Mouse (Mus musculus): ENCODE measurements at regions not wholly inside any gene's neighbourhood (a gene's known extent, or its start where the extent isn't known, plus 50 kb on each side); places are given as distances from the start of the nearest gene placed in this dataset.

DNA sequence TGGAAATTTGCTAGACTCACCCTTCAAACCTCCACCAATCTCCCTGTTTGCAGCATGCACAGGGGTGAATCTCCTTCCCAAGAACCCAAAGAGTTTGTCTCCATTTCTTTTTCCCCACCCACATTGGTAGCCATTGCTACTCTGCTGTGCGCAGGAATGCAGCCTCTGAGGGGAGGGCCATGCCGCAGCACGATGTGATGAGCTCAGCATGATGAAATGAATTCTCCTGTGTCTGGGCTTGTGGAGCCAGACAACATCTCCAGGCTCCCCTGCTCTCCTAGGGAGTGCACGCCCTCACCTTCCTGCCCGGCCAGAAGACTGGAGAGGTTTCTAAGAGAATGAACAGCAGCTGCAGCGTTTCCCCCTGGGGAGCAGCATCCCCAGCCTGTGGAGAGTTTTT, 92.9 kb upstream of the Dscam start:
- 5% methylated on average over 6 of the region's 6 CpGs for WGBS
- Histone ChIP-seq H3K36me3 (ENCODE audit: control insufficient read depth, insufficient read depth, low read length) (no peaks in the 10 kb centered on the region), H3K4me1 (ENCODE audit: control insufficient read depth, insufficient read depth, low read length) (peaks cover 4% of the 10 kb centered on the region; the same call in 1 of the 2 replicates), H3K4me3 (ENCODE audit: low read depth, low read length) (no peak overlapping the region), H3K4me2 (ENCODE audit: low read length) (peak overlapping the region; percentile 27; the same call in 1 of the 2 replicates), H3K9me3 (replicated peaks; ENCODE audit: control insufficient read depth, low read length, poor library complexity, severe bottlenecking) (no peaks in the 10 kb centered on the region), H3K9ac (ENCODE audit: low read depth, low read length) (no peak overlapping the region), H3K27me3 (ENCODE audit: control insufficient read depth, insufficient read depth, low read depth, low read length) (no peaks in the 10 kb centered on the region), H3K27ac (ENCODE audit: low read length) (no peak overlapping the region)
- ATAC-seq = no peak

DNA sequence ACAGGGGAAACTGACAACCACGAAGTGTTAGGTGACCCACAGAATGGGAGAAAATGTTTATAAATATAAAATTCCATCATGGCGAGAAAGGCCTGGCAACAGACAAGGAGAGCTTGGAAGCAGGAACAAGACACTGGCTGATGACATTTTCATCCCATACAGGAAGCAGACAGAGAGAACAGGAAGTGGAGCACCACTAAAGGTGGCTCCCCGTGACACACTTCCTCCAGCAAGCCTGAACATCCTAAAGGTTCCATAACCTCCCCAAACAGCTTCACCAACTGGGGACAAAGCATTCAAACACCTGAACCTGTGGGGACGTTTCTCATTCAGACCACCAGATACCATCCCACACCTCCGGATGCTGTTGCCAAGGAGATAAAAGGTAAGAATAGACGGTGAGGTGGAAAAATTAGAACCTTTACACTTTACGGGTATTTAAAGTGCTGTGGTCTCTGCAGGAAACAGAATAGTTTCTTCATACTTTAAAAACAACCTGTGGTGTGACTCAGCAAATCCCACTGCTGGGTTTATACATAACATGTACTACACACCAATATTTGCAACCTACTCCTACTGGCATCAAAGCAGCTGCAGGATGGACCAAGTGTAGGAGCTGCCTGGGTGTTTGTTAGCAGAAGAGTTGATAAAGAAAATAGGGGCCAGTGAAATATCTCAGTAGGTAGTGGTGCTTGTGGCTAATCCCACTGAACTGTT, 86.0 kb upstream of the Bace2 start:
- Histone ChIP-seq H3K4me3 (ENCODE audit: low read depth, low read length) (no peak overlapping the region), H3K27ac (ENCODE audit: low read length) (no peak overlapping the region), H3K9ac (ENCODE audit: low read depth, low read length) (no peak overlapping the region), H3K4me1 (ENCODE audit: control insufficient read depth, insufficient read depth, low read length) (peaks cover 5% of the 10 kb centered on the region; the same call in 1 of the 2 replicates), H3K27me3 (ENCODE audit: control insufficient read depth, insufficient read depth, low read depth, low read length) (no peaks in the 10 kb centered on the region), H3K4me2 (ENCODE audit: low read length) (no peak overlapping the region), H3K9me3 (replicated peaks; ENCODE audit: control insufficient read depth, low read length, poor library complexity, severe bottlenecking) (no peaks in the 10 kb centered on the region; the same call in 1 of the 2 replicates), H3K36me3 (ENCODE audit: control insufficient read depth, insufficient read depth, low read length) (no peaks in the 10 kb centered on the region)
- WGBS = 93% methylated on average over 7 of the region's 7 CpGs
- no peak for ATAC-seq

DNA sequence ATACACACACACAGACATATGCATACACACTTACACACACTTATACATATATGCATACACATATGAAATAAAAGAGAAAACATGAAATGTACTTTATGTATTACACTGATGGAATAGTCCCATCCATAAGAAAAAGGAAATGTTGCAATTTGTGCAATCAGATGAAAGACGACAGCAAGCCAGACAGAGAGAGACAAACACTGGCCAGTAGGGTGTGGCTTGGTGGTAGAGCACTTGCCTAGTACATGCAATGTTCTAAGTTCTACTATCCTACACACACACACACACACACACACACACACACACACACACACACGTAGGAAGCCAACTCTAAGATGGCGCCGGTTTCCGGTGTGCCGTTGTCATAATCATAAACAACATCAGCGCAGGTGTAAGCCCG, 85.3 kb upstream of the Bace2 start:
- Histone ChIP-seq H3K4me2 (ENCODE audit: low read length) (no peak overlapping the region), H3K27me3 (ENCODE audit: control insufficient read depth, insufficient read depth, low read depth, low read length) (no peaks in the 10 kb centered on the region), H3K27ac (ENCODE audit: low read length) (no peak overlapping the region), H3K4me3 (ENCODE audit: low read depth, low read length) (no peak overlapping the region), H3K9me3 (replicated peaks; ENCODE audit: control insufficient read depth, low read length, poor library complexity, severe bottlenecking) (no peaks in the 10 kb centered on the region; the same call in 1 of the 2 replicates), H3K9ac (ENCODE audit: low read depth, low read length) (no peak overlapping the region), H3K4me1 (ENCODE audit: control insufficient read depth, insufficient read depth, low read length) (peaks cover 5% of the 10 kb centered on the region; the same call in 1 of the 2 replicates), H3K36me3 (ENCODE audit: control insufficient read depth, insufficient read depth, low read length) (no peaks in the 10 kb centered on the region)
- WGBS = 89% methylated on average over 8 of the region's 8 CpGs
- ATAC-seq = no peak

DNA sequence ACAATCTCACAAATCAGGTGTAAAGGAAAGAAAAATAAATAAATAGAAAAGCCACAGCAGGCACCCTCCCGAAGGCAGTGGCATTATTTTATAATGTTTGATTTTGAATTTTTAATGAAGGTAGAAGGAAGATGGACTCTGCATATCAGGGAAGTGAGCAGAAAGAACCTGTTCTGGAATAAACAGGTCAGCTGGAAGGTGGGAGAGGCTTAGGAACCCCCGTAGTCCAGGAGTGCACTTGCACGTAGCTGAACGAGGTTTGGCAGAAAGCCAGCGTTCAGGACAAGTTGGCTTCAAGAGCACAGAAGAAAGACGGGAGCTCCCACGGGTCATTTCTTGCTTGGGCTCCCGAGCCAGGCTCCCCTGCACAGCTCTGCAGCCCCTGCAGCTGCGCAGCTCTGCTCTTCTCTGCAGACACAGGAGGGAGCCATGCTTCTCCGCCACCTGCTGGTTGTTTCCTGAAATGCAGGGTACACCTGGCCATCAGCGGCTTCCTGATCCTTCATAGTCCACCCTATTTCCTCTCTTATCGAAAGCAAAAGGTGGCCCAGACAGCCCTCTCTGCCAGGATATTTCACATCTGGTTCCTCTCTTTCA, 84.4 kb upstream of the Bace2 start:
- Histone ChIP-seq H3K9ac (ENCODE audit: low read depth, low read length) (peak overlapping the region; percentile 52; the same call in 1 of the 2 replicates), H3K4me2 (ENCODE audit: low read length) (peak overlapping the region; percentile 56), H3K36me3 (ENCODE audit: control insufficient read depth, insufficient read depth, low read length) (no peaks in the 10 kb centered on the region), H3K9me3 (replicated peaks; ENCODE audit: control insufficient read depth, low read length, poor library complexity, severe bottlenecking) (no peaks in the 10 kb centered on the region; the same call in 1 of the 2 replicates), H3K27ac (ENCODE audit: low read length) (peak overlapping the region; percentile 40; the same call in 1 of the 2 replicates), H3K27me3 (ENCODE audit: control insufficient read depth, insufficient read depth, low read depth, low read length) (no peaks in the 10 kb centered on the region), H3K4me1 (ENCODE audit: control insufficient read depth, insufficient read depth, low read length) (peaks cover 5% of the 10 kb centered on the region; the same call in 1 of the 2 replicates), H3K4me3 (ENCODE audit: low read depth, low read length) (peak overlapping the region; percentile 32)
- peak; percentile 94 for ATAC-seq
- 8% methylated on average over 12 of the region's 12 CpGs for WGBS

GRCm38 (mm10) chr16:97278913-97279312, 77.6 kb upstream of the Bace2 start:
- H3K27ac ChIP-seq (ENCODE audit: low read length) = no peak overlapping the region
- WGBS = 86% methylated on average over 1 of the region's 1 CpGs
- H3K4me1 ChIP-seq (ENCODE audit: control insufficient read depth, insufficient read depth, low read length) = peaks cover 6% of the 10 kb centered on the region
- H3K4me2 ChIP-seq (ENCODE audit: low read length) = no peak overlapping the region
- no peak overlapping the region for H3K9ac ChIP-seq (ENCODE audit: low read depth, low read length)
- H3K27me3 ChIP-seq (ENCODE audit: control insufficient read depth, insufficient read depth, low read depth, low read length) = no peaks in the 10 kb centered on the region
- no peaks in the 10 kb centered on the region for H3K36me3 ChIP-seq (ENCODE audit: control insufficient read depth, insufficient read depth, low read length)
- ATAC-seq = no peak
- H3K4me3 ChIP-seq (ENCODE audit: low read depth, low read length) = no peak overlapping the region
- no peaks in the 10 kb centered on the region for H3K9me3 ChIP-seq (replicated peaks; ENCODE audit: control insufficient read depth, low read length, poor library complexity, severe bottlenecking)

- 94% methylated on average over 7 of the region's 7 CpGs for WGBS
Measured at GRCm38 (mm10) chr16:97281615-97282110, 74.9 kb upstream of the Bace2 start.

DNA sequence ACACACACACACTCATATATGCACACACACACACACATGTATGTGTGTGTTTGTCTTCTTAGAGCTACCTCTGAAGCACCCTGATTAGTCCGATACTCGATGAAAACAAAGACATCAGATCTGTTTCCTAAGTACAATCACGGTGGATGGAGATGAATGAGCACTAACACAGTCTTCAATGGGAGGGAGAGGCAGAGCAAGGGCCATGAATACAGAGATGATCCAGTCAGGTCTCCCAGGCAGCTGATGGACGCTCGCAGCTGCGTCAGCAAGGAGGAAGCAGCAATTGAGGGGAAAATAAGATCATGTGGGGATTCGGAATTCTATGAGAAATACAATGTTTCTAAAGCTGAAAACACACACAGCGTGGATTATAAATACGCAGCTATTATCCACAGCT, 73.6 kb upstream of the Bace2 start:
- H3K9me3 ChIP-seq (replicated peaks; ENCODE audit: control insufficient read depth, low read length, poor library complexity, severe bottlenecking) = no peaks in the 10 kb centered on the region
- no peaks in the 10 kb centered on the region for H3K27me3 ChIP-seq (ENCODE audit: control insufficient read depth, insufficient read depth, low read depth, low read length)
- no peak overlapping the region for H3K9ac ChIP-seq (ENCODE audit: low read depth, low read length)
- no peak overlapping the region for H3K4me3 ChIP-seq (ENCODE audit: low read depth, low read length)
- 26% methylated on average over 9 of the region's 9 CpGs for WGBS
- no peak overlapping the region; the same call in 1 of the 2 replicates for H3K27ac ChIP-seq (ENCODE audit: low read length)
- no peak overlapping the region for H3K4me2 ChIP-seq (ENCODE audit: low read length)
- no peak for ATAC-seq
- no peaks in the 10 kb centered on the region for H3K36me3 ChIP-seq (ENCODE audit: control insufficient read depth, insufficient read depth, low read length)
- peaks cover 6% of the 10 kb centered on the region for H3K4me1 ChIP-seq (ENCODE audit: control insufficient read depth, insufficient read depth, low read length)

More at GRCm38 (mm10) chr16:97281615-97282110, 74.9 kb upstream of the Bace2 start:
- Histone ChIP-seq H3K27ac (ENCODE audit: low read length) (no peak overlapping the region), H3K4me1 (ENCODE audit: control insufficient read depth, insufficient read depth, low read length) (peaks cover 6% of the 10 kb centered on the region), H3K27me3 (ENCODE audit: control insufficient read depth, insufficient read depth, low read depth, low read length) (no peaks in the 10 kb centered on the region), H3K4me3 (ENCODE audit: low read depth, low read length) (no peak overlapping the region), H3K9me3 (replicated peaks; ENCODE audit: control insufficient read depth, low read length, poor library complexity, severe bottlenecking) (no peaks in the 10 kb centered on the region), H3K4me2 (ENCODE audit: low read length) (no peak overlapping the region), H3K9ac (ENCODE audit: low read depth, low read length) (no peak overlapping the region), H3K36me3 (ENCODE audit: control insufficient read depth, insufficient read depth, low read length) (no peaks in the 10 kb centered on the region)
- ATAC-seq = no peak

GRCm38 (mm10) chr16:97285886-97286447, 70.6 kb upstream of the Bace2 start:
- no peak overlapping the region for H3K27ac ChIP-seq (ENCODE audit: low read length)
- H3K36me3 ChIP-seq (ENCODE audit: control insufficient read depth, insufficient read depth, low read length) = no peaks in the 10 kb centered on the region
- WGBS = 90% methylated on average over 8 of the region's 8 CpGs
- ATAC-seq = no peak
- peaks cover 10% of the 10 kb centered on the region for H3K4me1 ChIP-seq (ENCODE audit: control insufficient read depth, insufficient read depth, low read length)
- no peaks in the 10 kb centered on the region for H3K27me3 ChIP-seq (ENCODE audit: control insufficient read depth, insufficient read depth, low read depth, low read length)
- H3K4me2 ChIP-seq (ENCODE audit: low read length) = no peak overlapping the region
- H3K9me3 ChIP-seq (replicated peaks; ENCODE audit: control insufficient read depth, low read length, poor library complexity, severe bottlenecking) = no peaks in the 10 kb centered on the region
- no peak overlapping the region for H3K9ac ChIP-seq (ENCODE audit: low read depth, low read length)
- no peak overlapping the region for H3K4me3 ChIP-seq (ENCODE audit: low read depth, low read length)

- Histone ChIP-seq H3K9me3 (replicated peaks; ENCODE audit: control insufficient read depth, low read length, poor library complexity, severe bottlenecking) (no peaks in the 10 kb centered on the region), H3K36me3 (ENCODE audit: control insufficient read depth, insufficient read depth, low read length) (no peaks in the 10 kb centered on the region), H3K27ac (ENCODE audit: low read length) (no peak overlapping the region), H3K27me3 (ENCODE audit: control insufficient read depth, insufficient read depth, low read depth, low read length) (no peaks in the 10 kb centered on the region), H3K9ac (ENCODE audit: low read depth, low read length) (no peak overlapping the region), H3K4me3 (ENCODE audit: low read depth, low read length) (no peak overlapping the region), H3K4me1 (ENCODE audit: control insufficient read depth, insufficient read depth, low read length) (peaks cover 10% of the 10 kb centered on the region), H3K4me2 (ENCODE audit: low read length) (no peak overlapping the region)
- WGBS = 59% methylated on average over 3 of the region's 3 CpGs
- no peak for ATAC-seq
Measured at GRCm38 (mm10) chr16:97286717-97287116, 69.8 kb upstream of the Bace2 start.

All from midbrain, embryonic 16.5 days (tissue).